Mouse (Mus musculus): Measurements from ENCODE around the gene Lrrc8a.

Gene Lrrc8a

DNA sequence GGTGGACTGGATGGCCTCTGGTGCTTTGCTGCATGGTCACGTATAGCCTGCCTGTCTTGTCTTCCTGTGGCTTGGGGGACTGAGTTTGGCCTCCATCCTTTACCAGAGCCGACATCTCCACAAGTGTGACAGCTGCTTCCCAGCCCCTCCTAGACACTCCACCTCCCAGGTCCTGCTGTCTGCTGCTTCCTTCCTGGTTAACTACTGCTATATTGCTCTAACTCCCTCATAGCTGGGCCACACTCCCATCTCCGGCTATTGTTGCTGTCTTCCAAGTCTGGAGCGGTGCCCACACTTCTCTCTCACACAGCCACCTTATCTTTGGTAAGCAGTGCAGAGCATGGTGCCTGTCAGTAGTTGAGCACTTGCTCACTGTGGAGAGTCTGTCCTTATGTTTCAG lies 2.3 kb downstream of the Lrrc8a start:
- DNase-seq (ENCODE audit: low spot score): peak; percentile 62

DNA sequence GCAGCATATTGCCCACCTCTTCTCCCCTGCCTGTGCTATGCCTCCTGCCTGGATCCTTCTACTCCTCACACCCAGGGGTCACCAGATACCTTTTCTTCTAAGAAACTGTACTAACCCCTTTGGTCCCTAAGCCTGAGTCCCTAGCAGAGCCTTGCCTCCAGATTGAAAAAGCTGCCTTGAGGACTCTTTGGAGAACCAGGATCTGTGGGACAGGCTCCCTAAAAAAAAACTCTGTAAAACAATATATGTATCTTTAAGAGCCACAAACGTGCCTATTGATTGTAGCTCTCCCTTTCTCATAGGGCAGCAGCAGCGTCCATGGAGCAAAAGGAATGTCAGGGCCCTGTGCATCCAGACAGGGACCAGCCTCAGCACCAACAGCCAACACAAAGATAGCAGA lies 2.8 kb downstream of the Lrrc8a start, which contains the start of gene Gm28035:
Gene Gm28035, plus strand, starts transcription at position 301 of the 400 bp plus-strand sequence.
- DNase-seq (ENCODE audit: low spot score): no peak

DNA sequence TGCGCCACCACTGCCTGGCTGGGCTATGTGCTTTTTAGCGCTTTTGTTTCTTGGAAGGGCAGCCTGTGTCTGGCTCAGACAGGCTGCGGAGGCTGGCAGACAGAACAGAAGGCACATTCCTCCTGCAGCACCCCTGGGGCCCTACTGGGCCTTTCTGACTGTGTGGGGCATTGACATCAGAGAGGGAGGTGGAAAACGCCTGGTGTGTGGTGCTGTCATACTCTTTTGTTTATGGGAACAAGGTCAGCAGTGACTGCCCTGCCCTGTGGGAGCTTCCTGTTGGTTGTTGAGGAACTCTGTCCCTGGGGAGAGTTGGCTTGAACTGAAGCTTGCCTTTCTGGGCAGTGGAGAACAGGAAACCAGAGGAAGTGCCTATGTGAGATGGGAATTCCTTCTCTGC lies 5.0 kb downstream of the Lrrc8a start:
- no peak for DNase-seq (ENCODE audit: low spot score)

DNA sequence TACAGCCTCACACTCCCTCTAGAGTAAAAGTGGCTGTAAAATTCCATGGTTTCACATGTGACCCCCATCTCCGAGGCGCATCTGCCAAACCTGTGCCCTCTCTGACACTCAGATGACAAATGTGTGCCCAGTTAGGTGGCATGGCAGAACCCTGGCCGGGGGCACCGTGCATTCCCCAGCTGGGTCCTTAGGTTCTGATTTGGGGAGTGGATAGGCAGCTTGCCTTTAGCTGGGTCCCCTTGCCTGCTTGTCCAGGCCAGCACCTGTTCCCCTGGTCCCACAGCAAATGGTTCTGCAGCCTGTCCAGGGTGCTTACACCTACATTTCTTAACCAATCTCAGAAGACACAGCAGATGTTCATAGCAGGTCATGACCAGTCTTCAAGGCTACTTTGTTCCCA lies 5.9 kb downstream of the Lrrc8a start:
- DNase-seq (ENCODE audit: low spot score): no peak

DNA sequence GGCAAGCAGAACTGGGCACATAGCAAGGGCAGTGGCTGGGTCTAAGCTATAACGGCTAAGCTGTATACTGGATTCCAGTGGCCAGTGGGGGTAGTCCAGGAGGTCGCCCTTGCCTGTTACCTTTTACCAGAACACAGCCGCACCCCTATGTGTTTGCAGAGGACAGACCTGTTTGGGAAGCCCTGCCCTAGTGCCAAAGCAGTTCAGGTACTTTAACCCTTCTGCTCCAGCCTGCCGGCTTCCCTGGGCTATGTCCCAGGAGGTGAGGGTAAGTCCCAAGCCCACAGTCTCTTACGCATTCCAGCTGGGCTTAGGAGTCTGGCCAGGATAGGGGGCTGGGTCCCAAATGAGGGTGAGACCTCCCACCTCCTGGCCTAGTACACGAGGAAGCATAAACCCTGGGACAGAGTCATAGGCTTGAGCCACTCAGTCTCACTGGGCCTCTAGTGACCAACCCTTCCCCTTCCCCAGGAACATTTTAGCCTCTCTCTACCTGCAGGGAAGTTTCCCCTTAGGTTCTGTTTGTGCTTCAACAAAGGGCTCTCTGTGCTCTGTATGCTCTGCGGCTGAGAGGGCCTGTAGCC lies 7.2 kb downstream of the Lrrc8a start:
- no peak for DNase-seq (ENCODE audit: low spot score)

DNA sequence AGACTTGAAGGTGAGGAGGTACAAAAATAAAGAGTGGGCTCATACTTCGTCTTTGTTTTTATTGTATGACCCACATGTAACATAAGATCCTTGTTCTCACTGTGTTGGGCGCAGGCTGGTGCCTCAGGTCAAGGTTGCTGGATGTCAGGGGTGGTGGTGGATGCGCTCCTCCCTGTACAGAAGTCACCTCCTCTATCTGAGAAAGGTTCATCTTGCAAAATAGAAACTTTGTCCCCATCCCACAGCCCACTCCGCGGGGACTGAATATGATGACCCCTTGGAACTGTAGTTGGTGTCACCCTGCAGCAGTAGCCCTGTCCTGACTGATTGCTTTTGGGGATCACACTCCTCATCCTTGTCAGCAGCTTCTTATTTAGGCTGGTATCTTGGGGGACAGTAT lies 9.5 kb downstream of the Lrrc8a start:
- no peak for DNase-seq (ENCODE audit: low spot score)

DNA sequence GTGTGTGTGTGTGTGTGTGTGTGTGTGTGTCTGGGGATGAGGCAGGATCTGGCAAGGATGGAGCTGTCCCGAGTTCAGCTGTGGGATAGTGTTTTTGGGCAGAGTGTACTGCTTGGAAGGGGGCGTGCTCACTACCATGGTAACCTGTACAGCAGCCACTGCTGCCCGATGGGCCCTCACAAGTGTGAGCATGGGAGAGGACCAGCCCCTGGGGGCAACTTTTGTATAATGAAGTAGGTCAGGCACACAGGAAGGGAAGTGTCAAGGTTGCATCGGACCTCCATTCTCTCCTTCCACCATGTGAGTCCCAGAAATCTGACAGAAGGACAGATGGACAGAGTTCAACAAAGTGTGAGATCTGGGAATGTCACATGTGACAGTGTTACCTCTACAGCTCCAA lies 10.2 kb downstream of the Lrrc8a start:
- DNase-seq (ENCODE audit: low spot score): no peak

DNA sequence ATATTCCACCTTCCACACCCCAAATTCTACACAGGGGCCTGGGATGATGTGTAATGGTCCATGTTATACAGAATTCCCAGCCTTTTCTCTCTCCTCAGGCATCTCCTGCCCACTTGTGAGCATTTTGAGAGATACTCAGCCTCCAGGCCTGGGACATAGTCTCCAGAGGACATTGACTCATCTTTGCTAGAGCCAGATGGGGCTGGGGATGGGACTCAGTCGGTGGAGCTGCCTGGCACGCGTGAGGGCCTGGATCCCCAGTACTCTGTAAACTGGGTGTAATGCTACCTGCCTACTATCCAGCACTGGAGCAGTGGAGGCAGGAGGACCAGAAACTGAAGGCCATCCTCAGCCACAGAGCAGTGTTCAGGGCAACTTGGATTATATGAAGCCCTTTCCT lies 11.7 kb downstream of the Lrrc8a start:
- DNase-seq (ENCODE audit: low spot score): no peak

DNA sequence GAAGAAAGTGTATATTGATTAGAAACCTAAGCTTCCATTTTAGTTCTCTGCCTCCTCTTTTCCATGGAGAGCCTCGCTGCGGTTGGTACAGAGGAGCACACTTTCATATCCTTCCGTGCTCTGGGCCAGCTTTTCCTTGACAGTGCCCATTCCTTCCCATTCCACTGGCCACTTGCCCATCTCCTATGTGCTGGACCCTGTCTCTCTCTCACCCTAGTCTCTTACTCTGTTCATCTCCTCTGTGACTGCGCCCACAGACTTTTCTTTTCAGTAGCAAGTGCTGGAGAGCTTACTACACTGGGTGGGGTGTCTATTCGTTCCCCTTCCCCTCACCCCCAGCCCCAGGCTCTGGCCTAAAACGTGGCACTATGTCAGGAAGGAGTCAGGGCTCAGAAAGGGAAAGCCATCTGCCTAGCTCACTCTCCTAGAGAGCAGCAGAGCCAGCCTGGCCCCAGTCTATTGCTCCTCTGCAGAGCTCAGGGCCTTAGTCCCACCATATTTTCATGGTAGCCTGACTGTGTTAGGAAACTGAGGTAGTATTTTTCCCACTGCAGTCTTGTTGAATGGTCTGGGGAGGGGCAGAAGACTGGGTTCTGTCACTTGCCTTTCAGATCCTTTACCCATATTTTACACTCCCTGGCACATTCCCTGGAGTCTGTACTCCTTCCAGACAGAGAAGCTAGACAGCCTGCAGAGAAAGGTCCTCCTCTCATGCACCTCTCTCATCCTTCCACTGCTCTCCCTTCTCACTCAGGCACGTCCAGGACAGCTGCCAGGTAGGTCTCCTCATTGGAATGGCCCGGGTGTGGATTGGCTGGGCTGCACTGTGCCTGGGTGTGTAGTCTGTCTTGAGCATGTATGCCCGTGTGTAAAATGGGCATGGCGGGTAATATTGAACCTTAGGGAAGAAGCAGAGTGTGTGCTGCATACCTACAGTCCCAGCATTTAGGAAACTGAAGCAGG lies 12.9 kb downstream of the Lrrc8a start:
- no peak for DNase-seq (ENCODE audit: low spot score)

DNA sequence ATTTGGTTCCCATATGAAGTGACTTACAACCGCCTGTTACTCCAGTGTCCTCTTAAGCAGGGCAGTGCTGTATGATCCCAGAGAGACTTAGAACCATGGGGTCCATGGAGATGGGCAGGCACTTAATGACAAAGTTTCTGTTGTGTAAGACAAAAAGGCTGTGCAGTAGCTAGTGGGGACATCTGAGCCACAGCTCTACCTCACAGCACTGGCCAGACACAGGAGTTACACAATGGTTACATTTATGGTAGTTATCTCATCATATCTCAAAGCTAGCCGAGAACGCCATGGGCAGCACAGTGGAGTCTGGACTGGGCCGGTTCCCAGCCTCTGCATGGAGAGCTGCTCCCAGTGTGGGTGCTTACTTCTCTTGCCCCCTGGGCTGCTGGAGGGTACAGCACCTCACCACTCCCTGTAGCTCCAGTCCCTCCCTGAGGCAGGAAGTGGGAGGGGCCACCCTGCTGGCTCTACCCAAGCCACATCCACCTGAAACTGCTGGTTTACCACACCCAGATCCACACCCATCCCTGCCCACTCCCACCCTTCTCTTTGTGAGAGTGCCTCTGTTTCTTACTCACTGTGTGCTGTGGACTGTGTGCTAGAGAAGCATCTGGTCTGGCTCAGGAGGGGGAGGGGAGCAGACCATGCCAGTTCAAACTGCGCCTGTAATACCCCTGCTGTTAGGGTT lies 14.0 kb downstream of the Lrrc8a start:
- DNase-seq (ENCODE audit: low spot score): peak; percentile 68

DNA sequence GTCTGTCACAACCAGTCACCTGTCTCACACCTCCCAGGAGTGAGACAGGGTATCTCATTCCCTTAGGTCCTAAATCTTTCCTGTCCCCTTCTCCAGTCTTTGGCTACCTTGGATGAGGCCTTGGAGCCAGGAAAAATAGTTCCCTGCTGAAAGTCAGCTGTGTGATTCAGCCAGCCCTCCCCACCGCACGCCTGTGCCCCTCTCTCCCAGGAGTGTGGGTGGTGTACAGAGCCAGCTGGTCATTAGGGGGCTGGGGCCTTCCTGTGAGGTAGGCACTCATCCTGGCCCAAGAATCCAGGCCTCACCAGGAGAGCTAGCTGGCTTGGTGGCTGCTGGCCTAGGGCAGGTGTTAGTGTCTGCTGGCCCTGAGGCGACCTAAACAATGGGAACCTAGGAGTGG lies 15.0 kb downstream of the Lrrc8a start:
- no peak for DNase-seq (ENCODE audit: low spot score)

DNA sequence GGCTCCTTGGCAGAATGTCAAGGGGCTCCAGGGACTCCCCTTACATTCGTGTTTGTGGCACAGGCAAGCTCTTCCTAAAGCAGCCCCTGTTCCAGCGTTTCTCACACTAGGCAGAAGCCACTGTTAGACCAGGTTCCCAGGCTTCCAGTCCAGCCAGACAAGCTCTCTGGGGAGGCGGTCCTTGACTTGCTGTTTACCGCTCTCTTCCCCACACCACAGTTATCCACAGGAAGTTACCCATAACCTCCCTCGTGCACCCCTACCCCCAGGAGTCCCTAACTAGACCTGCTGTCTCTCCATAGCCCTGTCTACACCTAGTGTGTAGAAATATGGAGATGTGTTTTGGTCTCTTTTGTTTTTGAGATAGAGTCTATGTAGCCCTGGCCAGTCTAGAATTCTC lies 16.3 kb downstream of the Lrrc8a start:
- DNase-seq (ENCODE audit: low spot score): no peak

DNA sequence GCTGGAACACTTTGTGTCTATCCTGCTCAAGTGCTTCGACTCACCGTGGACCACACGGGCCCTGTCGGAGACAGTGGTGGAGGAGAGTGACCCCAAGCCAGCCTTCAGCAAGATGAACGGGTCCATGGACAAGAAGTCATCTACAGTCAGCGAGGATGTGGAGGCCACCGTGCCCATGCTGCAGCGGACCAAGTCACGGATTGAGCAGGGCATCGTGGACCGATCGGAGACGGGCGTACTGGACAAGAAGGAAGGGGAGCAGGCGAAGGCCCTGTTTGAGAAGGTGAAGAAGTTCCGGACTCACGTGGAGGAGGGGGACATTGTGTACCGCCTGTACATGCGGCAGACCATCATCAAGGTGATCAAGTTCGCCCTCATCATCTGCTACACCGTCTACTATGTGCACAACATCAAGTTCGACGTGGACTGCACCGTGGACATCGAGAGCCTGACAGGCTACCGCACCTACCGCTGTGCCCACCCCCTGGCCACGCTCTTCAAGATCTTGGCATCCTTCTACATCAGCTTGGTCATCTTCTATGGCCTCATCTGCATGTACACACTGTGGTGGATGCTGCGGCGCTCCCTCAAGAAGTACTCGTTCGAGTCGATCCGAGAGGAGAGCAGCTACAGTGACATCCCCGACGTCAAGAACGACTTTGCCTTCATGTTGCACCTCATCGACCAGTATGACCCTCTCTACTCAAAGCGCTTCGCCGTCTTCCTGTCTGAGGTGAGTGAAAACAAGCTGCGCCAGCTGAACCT lies 18.3 kb downstream of the Lrrc8a start:
- no peak for DNase-seq (ENCODE audit: low spot score)

DNA sequence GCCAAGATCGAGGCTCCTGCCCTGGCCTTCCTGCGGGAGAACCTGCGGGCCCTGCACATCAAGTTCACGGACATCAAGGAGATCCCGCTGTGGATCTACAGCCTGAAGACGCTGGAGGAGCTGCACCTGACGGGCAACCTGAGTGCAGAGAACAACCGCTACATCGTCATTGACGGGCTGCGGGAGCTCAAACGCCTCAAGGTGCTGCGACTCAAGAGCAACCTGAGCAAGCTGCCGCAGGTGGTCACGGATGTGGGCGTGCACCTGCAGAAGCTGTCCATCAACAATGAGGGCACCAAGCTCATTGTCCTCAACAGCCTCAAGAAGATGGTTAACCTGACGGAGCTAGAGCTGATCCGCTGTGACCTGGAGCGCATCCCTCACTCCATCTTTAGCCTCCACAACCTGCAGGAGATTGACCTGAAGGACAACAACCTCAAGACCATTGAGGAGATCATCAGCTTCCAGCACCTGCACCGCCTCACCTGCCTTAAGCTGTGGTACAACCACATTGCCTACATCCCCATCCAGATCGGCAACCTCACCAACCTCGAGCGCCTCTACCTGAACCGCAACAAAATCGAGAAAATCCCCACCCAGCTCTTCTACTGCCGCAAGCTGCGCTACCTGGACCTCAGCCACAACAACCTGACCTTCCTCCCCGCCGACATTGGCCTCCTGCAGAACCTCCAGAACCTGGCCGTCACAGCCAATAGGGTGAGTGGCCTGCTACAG lies 19.3 kb downstream of the Lrrc8a start:
- DNase-seq (ENCODE audit: low spot score): no peak

DNA sequence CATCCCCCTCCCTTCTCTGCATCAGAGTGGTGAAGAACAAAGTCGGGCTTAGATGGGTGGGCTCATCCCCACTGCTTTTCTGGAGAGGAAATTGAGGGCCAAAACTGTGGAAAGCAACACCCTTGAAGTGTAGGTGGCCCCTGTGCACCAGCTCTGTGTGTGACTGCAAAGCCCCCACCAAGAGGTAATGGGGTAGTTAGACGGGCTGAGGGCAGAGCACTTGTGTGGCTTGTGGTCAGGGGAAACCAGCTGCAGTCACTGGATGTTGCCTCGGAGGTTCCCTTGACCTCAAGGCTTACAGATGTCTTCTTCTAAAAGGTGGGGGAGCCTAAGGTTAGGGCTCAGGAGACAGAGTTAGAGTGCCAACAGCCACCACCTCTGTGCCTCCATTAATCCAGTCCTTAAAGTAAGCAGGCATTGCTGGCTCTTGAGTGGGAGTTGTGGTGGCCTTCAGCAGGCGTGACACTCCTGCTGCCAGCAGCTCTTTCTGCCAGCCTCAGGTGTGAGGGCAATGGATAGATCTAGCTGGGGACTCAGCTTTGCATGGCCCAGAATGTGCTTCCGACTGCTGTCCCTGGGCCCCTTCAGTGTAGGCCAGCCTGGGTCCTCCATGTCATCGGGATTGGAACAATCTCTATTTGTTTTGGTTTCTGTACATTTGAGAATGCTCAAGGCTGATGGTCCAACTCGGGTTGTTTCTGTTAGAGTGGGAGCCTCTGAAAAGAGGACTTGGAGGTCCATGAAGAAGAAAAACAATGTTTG lies 20.4 kb downstream of the Lrrc8a start:
- no peak for DNase-seq (ENCODE audit: low spot score)

DNA sequence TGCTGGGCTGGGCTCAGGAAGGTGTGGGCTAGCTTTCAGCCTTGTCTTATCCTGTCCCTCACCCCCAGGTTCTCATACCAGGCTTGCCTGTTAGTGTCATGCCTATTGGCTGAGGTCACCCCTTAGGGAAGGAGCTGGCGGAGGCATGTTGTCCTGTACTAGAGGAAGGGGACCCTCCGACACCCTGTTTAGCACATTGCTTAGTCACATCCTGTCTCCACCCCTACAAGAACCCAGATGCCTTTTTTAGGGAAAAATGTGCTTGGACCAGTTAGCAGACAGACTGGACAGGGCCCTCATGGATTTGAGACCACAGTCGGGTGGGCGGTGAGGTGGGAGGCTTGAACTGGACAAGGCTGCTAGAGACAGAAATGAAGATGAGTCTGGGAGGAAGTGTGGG lies 21.1 kb downstream of the Lrrc8a start:
- no peak for DNase-seq (ENCODE audit: low spot score)

DNA sequence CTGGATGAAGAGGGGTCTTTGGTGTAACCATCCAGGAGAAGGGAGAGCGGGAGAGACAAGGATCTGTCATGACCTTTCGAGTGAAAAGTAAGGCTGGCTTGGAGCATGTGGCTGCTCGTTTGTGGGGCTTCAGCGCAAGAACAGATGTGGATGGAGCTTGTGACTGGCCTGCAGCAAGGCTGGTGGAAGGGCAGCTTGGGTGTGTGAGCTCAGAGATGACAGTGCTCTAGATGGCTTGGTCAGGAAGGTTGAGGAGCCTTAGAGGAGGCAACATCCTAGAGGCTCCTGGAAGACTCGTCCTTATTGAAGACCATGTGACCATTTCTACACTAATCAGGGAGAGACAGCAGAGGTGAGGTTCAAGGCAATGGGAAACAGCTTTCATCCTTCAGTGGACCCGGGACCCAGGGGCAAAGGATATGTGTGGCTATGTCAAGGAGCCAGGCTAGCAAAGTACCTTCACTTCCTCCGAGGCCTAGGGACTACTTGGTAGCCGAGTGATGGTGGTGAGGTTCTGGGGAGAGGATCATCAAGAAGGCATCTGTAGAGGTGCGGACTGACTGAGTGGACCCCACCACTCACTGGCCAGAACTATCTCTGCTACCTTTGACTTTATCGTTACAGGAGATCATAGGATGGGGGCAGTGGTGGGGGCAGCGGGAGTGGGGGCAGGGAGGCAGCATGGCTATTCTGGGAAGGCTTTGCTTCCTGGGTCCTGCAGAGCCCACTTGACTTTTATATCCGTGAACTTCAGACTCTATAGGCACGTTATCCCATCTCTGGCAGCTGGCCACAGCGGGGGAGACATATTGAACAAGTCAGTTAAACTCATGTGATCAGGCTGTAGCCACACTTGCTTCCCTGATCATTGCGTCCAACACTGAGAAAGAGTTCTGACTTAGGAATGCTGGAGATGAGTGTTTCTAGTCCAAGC lies 21.9 kb downstream of the Lrrc8a start:
- DNase-seq (ENCODE audit: low spot score): no peak

DNA sequence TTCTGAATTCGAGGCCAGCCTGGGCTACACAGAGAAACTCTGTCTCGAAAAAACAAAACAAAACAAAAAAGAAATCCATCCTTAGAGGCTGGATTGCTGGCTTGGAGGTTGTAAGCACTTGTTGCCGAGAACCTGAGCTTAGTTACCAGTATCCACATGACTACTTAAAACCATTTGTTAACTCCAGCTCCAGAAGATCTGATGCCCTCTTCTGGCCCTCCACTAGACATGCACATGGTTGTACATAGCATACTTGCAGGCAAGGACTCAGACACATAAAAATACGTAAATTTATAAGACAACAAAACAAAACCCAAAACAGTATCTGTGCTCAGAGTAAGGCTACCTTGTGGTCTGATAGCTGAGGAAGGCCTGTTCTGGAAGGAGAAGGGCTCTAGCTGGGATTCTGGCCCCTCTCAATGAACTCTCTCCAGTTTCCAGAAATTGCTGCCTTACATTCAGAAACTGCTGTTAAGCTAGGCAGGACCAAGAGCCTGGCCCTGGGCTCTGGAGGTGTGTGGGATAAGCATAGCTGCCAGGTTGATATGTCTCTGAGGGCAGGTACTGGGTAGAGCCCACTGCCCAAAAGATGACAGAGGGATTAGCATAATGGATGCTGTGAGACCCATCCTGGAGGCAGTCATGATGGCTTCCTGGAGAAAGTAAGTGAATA lies 23.7 kb downstream of the Lrrc8a start:
- no peak for DNase-seq (ENCODE audit: low spot score)

All from testis, postnatal 14 days (tissue).